Mouse (Mus musculus) liver, postnatal 0 days (tissue): ENCODE measurements around the gene Zfp292.

Experiments used
- CTCF ChIP-seq: sonication (generic); IDR thresholded peaks from 2 replicates; pipeline ENCODE4 v1.5.1; 2016; ENCODE audit warnings: antibody characterized with exemption, low read depth
- EP300 ChIP-seq: IDR thresholded peaks from 2 replicates; pipeline ENCODE4 v1.6.1; 2016; ENCODE audit warnings: antibody characterized with exemption, low read depth, mild to moderate bottlenecking

DNA sequence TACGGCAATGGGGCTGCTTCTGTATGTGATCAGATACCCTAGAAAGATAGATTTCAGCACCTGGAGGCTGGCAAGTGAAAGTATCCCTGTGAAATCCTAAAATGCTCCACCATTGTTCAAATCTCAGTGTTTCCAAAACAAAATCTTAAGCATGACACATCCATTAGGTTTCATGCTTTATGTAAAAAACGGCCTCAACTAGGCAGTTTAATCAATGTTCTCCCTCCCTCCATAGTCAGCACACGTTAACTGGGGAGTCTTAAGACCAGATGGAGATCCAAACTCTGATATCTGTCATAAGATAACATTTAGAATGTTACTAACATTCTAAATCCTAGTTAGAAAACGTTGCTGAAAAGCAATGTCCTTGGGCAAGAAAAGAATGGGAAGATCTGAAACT is 909 bp downstream of the Zfp292 start:
- TF ChIP-seq CTCF (no peak), EP300 (no peak)
